ENCODE assay signal across 10 mouse cellular contexts in genomic region chr5:139584971-139585747, GRCm38 (mm10). TPM values are rescaled to one million over a fixed set of nuclear protein-coding genes. Genes with fewer than 3 reads are reported as not detected.
A peak's percentile ranks its signal among the peaks of the same experiment; 100 is the strongest.
DNase-seq lines count a peak whose midpoint lies in the region; ATAC-seq and TF ChIP-seq lines count a peak whose summit lies in the region.
"Had no signal": no experiment of that assay in that cellular context is flagged by ENCODE, and none has a peak within 500 bp of the region (broad histone marks: within the 10 kb centered on the region; RNA-seq: fewer than 3 reads in every experiment).

No protein-coding gene starts in this region.

- ATAC-seq in lung, embryonic 14.5 days (ENCODE audit: insufficient read depth): no peak
- no peak for ATAC-seq in embryonic facial prominence, embryonic 15.5 days (ENCODE audit: insufficient number of reproducible peaks, low FRiP score, low TSS enrichment, low read depth)
- ATAC-seq in hindbrain, embryonic 15.5 days (ENCODE audit: low FRiP score, low read depth): peak; percentile 74
- peak; percentile 50; the same call in 1 of the 2 replicates for ATAC-seq in neural tube, embryonic 14.5 days (ENCODE audit: low read depth)

- H3K9me3 ChIP-seq in lung, embryonic 14.5 days (ENCODE audit: low read depth, low read length): no peaks in the 10 kb centered on the region
- 0 out of 2 replicates have a peak, but pooled peaks cover 6% of the 10 kb centered on the region for H3K9me3 ChIP-seq in embryonic facial prominence, embryonic 15.5 days (replicated peaks)
- no peaks in the 10 kb centered on the region for H3K9me3 ChIP-seq in hindbrain, embryonic 15.5 days
- H3K9me3 ChIP-seq in neural tube, embryonic 14.5 days (ENCODE audit: control insufficient read depth, low read length): no peaks in the 10 kb centered on the region

- H3K27me3 ChIP-seq in lung, embryonic 14.5 days (ENCODE audit: insufficient read depth, low read length): peaks cover 63% of the 10 kb centered on the region
- H3K27me3 ChIP-seq in embryonic facial prominence, embryonic 15.5 days: peaks cover 70% of the 10 kb centered on the region
- peaks cover 23% of the 10 kb centered on the region for H3K27me3 ChIP-seq in hindbrain, embryonic 15.5 days
- no peaks in the 10 kb centered on the region for H3K27me3 ChIP-seq in neural tube, embryonic 14.5 days (ENCODE audit: control insufficient read depth, insufficient read depth, low read length)

- TF ChIP-seq CTCF in lung, embryonic 14.5 days (IDR thresholded peaks at IDR 0.05; ENCODE audit: low read depth): no peak

- no peak overlapping the region for H3K9ac ChIP-seq in lung, embryonic 14.5 days
- no peak overlapping the region for H3K9ac ChIP-seq in embryonic facial prominence, embryonic 15.5 days
- H3K9ac ChIP-seq in hindbrain, embryonic 15.5 days: no peak overlapping the region
- peak overlapping the region; percentile 25; the same call in 1 of the 2 replicates for H3K9ac ChIP-seq in neural tube, embryonic 14.5 days (replicated peaks; ENCODE audit: low read depth, low read length)

- 3% methylated on average over 39 of the region's 39 CpGs for WGBS in lung, embryonic 14.5 days
- WGBS in embryonic facial prominence, embryonic 15.5 days: 5% methylated on average over 39 of the region's 39 CpGs
- WGBS in hindbrain, embryonic 15.5 days: 4% methylated on average over 39 of the region's 39 CpGs
- WGBS in neural tube, embryonic 14.5 days: 1% methylated on average over 39 of the region's 39 CpGs

- H3K4me2 ChIP-seq in lung, embryonic 14.5 days: peak overlapping the region; percentile 40
- peak overlapping the region; percentile 21 for H3K4me2 ChIP-seq in embryonic facial prominence, embryonic 15.5 days (replicated peaks)
- H3K4me2 ChIP-seq in hindbrain, embryonic 15.5 days: peak overlapping the region; percentile 38
- H3K4me2 ChIP-seq in neural tube, embryonic 14.5 days (ENCODE audit: low read depth, low read length): peak overlapping the region; percentile 36

- no peak overlapping the region for H3K27ac ChIP-seq in lung, embryonic 14.5 days (ENCODE audit: low read depth)
- H3K27ac ChIP-seq in embryonic facial prominence, embryonic 15.5 days (replicated peaks): no peak overlapping the region
- peak overlapping the region; percentile 32 for H3K27ac ChIP-seq in hindbrain, embryonic 15.5 days (replicated peaks)
- peak overlapping the region; percentile 60 for H3K27ac ChIP-seq in neural tube, embryonic 14.5 days (ENCODE audit: low read depth, low read length)

- H3K36me3 ChIP-seq in lung, embryonic 14.5 days (ENCODE audit: insufficient read depth): no peaks in the 10 kb centered on the region
- no peaks in the 10 kb centered on the region for H3K36me3 ChIP-seq in embryonic facial prominence, embryonic 15.5 days
- no peaks in the 10 kb centered on the region for H3K36me3 ChIP-seq in hindbrain, embryonic 15.5 days
- no peaks in the 10 kb centered on the region for H3K36me3 ChIP-seq in neural tube, embryonic 14.5 days (ENCODE audit: control insufficient read depth, insufficient read depth, low read length)

- DNase-seq in lung, embryonic 14.5 days: peak; percentile 31
- DNase-seq in lung, postnatal 25 days (ENCODE audit: low spot score): no peak
- no peak for DNase-seq in layer of hippocampus, postnatal 25 days (ENCODE audit: extremely low spot score in 1 of 2, low spot score in 1 of 2)
- no peak for DNase-seq in frontal cortex, postnatal 25 days (ENCODE audit: low spot score in 2 of 2)
- DNase-seq in left cerebral cortex, adult 9 months (ENCODE audit: low spot score in 2 of 2): no peak

- no peaks in the 10 kb centered on the region for H3K4me1 ChIP-seq in lung, embryonic 14.5 days (ENCODE audit: insufficient read depth)
- H3K4me1 ChIP-seq in embryonic facial prominence, embryonic 15.5 days: peaks cover 24% of the 10 kb centered on the region
- H3K4me1 ChIP-seq in hindbrain, embryonic 15.5 days (replicated peaks): peaks cover 31% of the 10 kb centered on the region
- peaks cover 14% of the 10 kb centered on the region for H3K4me1 ChIP-seq in neural tube, embryonic 14.5 days (ENCODE audit: control insufficient read depth, insufficient read depth, low read length)

- peak overlapping the region; percentile 20 for H3K4me3 ChIP-seq in lung, embryonic 14.5 days (ENCODE audit: low read depth, low read length)
- peak overlapping the region; percentile 10; the same call in 1 of the 2 replicates for H3K4me3 ChIP-seq in embryonic facial prominence, embryonic 15.5 days (replicated peaks)
- H3K4me3 ChIP-seq in hindbrain, embryonic 15.5 days: no peak overlapping the region
- H3K4me3 ChIP-seq in neural tube, embryonic 14.5 days (ENCODE audit: low read depth, low read length): no peak overlapping the region
- H3K4me3 ChIP-seq: myocyte had no signal

RNA-seq across cellular contexts. Expression of gene Uncx, which starts 41.9 kb away (rescaled TPM):
- not detected in 2 replicates for polyA plus RNA-seq in lung, embryonic 14.5 days (2014; fragmentation: Nextera tagmentation; extraction: Ambion mirVana)
- 4.6 and 9.8 TPM in 2 replicates for polyA plus RNA-seq in embryonic facial prominence, embryonic 15.5 days (2015; fragmentation: Nextera tagmentation; extraction: Ambion mirVana)
- 35.9 and 47.3 TPM in 2 replicates for polyA plus RNA-seq in hindbrain, embryonic 15.5 days (2015; fragmentation: Nextera tagmentation; extraction: Ambion mirVana)
- polyA plus RNA-seq in neural tube, embryonic 14.5 days (2014; fragmentation: Nextera tagmentation; extraction: Ambion mirVana): 33.4 and 39.8 TPM in 2 replicates
- total RNA-seq in layer of hippocampus, postnatal 25 days (2021): not detected
- total RNA-seq: MEL had no signal
- polyA plus RNA-seq: myocyte had no signal

Comparison
In these comparisons a context has a peak if more than half of its experiments do, and no peak if none do; other contexts are left out.
1. ATAC-seq: peak in hindbrain, embryonic 15.5 days (single experiment) and neural tube, embryonic 14.5 days (single experiment); none in lung, embryonic 14.5 days (single experiment) and embryonic facial prominence, embryonic 15.5 days (single experiment).
2. H3K27ac ChIP-seq: peak in hindbrain, embryonic 15.5 days (single experiment) and neural tube, embryonic 14.5 days (single experiment); none in lung, embryonic 14.5 days (single experiment) and embryonic facial prominence, embryonic 15.5 days (single experiment).
3. H3K4me3 ChIP-seq: peak in lung, embryonic 14.5 days (single experiment) and embryonic facial prominence, embryonic 15.5 days (single experiment); none in hindbrain, embryonic 15.5 days (single experiment) and neural tube, embryonic 14.5 days (single experiment).
4. Peak in every context shown above with its lines, with median percentiles within 50 percentile points of each other: H3K4me2 ChIP-seq.